Mouse (Mus musculus) liver, embryonic 16.5 days (tissue): Measurements from ENCODE around the gene Ghrh. TPM values are rescaled to one million over a fixed set of nuclear protein-coding genes. Genes with fewer than 3 reads are reported as not detected.
A peak's percentile ranks its signal among the peaks of the same experiment; 100 is the strongest.

ENCODE experiments used
- ATAC-seq: fragments of 200-750 bp; cut with Nextera tagmentation; 2 replicates; pipeline ENCODE4 v1.8.0; 2017; ENCODE audit warnings: low read depth, mild to moderate bottlenecking, moderate number of reproducible peaks, moderate library complexity
- H3K27ac ChIP-seq: fragments of 300-500 bp; sonication (generic); 2 replicates; pipeline ENCODE4 v1.5.1; 2014; ENCODE audit warnings: mild to moderate bottlenecking, low read length
- H3K27me3 ChIP-seq: fragments of 300-500 bp; sonication (generic); 2 replicates; pipeline ENCODE4 v1.6.1; 2014; ENCODE audit warnings: low read depth, low read length, mixed read lengths; ENCODE audit not compliant: control insufficient read depth, insufficient read depth
- H3K36me3 ChIP-seq: fragments of 300-500 bp; sonication (generic); 2 replicates; pipeline ENCODE4 v1.6.1; 2014; ENCODE audit warnings: mild to moderate bottlenecking; ENCODE audit not compliant: control insufficient read depth, insufficient read depth
- H3K4me1 ChIP-seq: fragments of 300-500 bp; sonication (generic); 2 replicates; pipeline ENCODE4 v1.6.1; 2014; ENCODE audit warnings: low read depth, low read length, mixed read lengths; ENCODE audit not compliant: control insufficient read depth
- H3K4me2 ChIP-seq: fragments of 300-500 bp; sonication (generic); 2 replicates; pipeline ENCODE4 v1.6.1; 2014; ENCODE audit warnings: low read depth, low read length, mixed read lengths
- H3K4me3 ChIP-seq: fragments of 300-500 bp; sonication (generic); 2 replicates; pipeline ENCODE4 v1.5.1; 2014; ENCODE audit warnings: low read depth, mild to moderate bottlenecking, low read length
- H3K9ac ChIP-seq: fragments of 300-500 bp; sonication (generic); 2 replicates; pipeline ENCODE4 v1.6.1; 2014; ENCODE audit warnings: low read depth, low read length
- H3K9me3 ChIP-seq: fragments of 300-500 bp; sonication (generic); replicated peaks from 2 replicates; pipeline ENCODE4 v1.6.1; 2016; ENCODE audit warnings: low read length; ENCODE audit not compliant: control insufficient read depth
- WGBS: fragments of 180-500 bp; shearing (Covaris S2); extraction: QIAGEN DNeasy Blood & Tissue Kit; methylation state at CpG from one replicate; pipeline ENCODE4 v1.1.7; 2014; ENCODE audit not compliant: insufficient replicate concordance; 5-methylcytosine and 5-hydroxymethylcytosine counted together
- polyA plus RNA-seq: library from polyadenylated mRNA; unstranded; fragments of >200 nt; fragmentation: Nextera tagmentation; extraction: Ambion mirVana; gene quantifications from 2 replicates; pipeline ENCODE4 v1.2.1, GENCODE M21; 2015

The Ghrh gene
- polyA plus RNA-seq, 1 experiment from 2014 or later, result not detected

GRCm38 (mm10) chr2:157376995-157377394 is 29.7 kb upstream of the Ghrh start:
- Histone ChIP-seq H3K27me3 (no peaks in the 10 kb centered on the region), H3K36me3 (no peaks in the 10 kb centered on the region; the same call in 1 of the 2 replicates), H3K4me3 (no peak overlapping the region), H3K27ac (no peak overlapping the region), H3K4me2 (no peak overlapping the region), H3K4me1 (no peaks in the 10 kb centered on the region), H3K9ac (no peak overlapping the region), H3K9me3 (no peaks in the 10 kb centered on the region)
- WGBS, result 59% methylated on average over 3 of the region's 3 CpGs
- no peak for ATAC-seq

DNA sequence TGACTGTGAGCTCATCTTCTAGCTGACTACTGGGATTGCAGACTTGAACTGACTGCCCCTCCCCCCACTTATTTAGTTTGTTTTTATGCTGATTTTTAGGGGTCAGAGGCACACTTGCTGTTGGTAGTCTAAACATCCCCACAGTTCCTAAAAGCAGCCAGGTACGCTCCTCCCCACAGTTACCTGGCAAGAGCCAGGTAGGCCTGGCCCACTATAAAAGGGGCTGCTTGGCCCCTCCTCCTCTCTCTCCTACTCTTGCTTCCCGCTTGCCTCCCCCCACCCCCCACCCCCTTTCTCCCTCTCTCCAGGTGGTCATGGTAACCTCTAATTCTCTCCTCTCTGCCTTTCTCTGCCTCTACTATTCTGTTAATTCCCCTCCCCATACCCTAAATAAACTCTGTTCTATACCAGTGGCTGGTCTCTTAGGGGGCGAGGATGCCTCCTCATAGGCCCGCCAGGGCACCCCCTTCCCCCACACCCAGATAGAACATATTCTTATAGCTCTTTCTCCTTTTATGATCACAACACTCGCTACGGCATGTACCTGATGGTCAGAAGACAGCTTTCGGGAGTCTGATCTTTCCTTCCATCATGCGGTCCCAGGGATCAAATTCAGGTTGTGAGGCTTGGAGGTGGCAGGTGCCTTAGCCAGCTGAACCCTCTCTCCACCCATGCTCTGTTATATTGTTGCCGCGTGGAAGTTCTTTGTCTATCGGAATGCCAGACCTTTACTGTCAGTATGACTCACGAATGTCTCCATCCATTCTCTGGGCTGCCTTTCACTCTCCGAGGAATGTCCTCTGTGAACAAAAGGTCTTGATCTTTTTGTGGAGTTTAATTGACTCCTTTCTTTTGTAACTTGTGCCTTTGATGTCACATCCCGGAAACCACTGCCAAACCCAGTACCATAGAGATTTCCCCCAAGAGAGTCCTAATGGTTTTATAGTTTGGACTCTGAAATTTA is 28.8 kb upstream of the Ghrh start:
- WGBS, result 72% methylated on average over 14 of the region's 14 CpGs
- Histone ChIP-seq H3K4me2 (no peak overlapping the region), H3K4me1 (no peaks in the 10 kb centered on the region), H3K4me3 (no peak overlapping the region), H3K36me3 (no peaks in the 10 kb centered on the region; the same call in 1 of the 2 replicates), H3K9ac (no peak overlapping the region), H3K27ac (no peak overlapping the region), H3K9me3 (no peaks in the 10 kb centered on the region), H3K27me3 (no peaks in the 10 kb centered on the region)
- ATAC-seq, result no peak

GRCm38 (mm10) chr2:157375051-157375450 is 27.7 kb upstream of the Ghrh start:
- ATAC-seq, result no peak
- Histone ChIP-seq H3K9ac (no peak overlapping the region), H3K36me3 (no peaks in the 10 kb centered on the region; the same call in 1 of the 2 replicates), H3K9me3 (no peaks in the 10 kb centered on the region), H3K27me3 (no peaks in the 10 kb centered on the region), H3K27ac (no peak overlapping the region), H3K4me3 (no peak overlapping the region), H3K4me2 (no peak overlapping the region), H3K4me1 (no peaks in the 10 kb centered on the region)
- WGBS, result 76% methylated on average over 8 of the region's 8 CpGs

- Histone ChIP-seq H3K27ac (no peak overlapping the region), H3K4me3 (no peak overlapping the region), H3K4me1 (peaks cover 3% of the 10 kb centered on the region), H3K9ac (no peak overlapping the region), H3K9me3 (no peaks in the 10 kb centered on the region), H3K27me3 (no peaks in the 10 kb centered on the region), H3K4me2 (no peak overlapping the region), H3K36me3 (no peaks in the 10 kb centered on the region; the same call in 1 of the 2 replicates)
- ATAC-seq, result no peak
- WGBS, result 59% methylated on average over 3 of the region's 3 CpGs
Observed at GRCm38 (mm10) chr2:157373681-157374080, 26.4 kb upstream of the Ghrh start.

DNA sequence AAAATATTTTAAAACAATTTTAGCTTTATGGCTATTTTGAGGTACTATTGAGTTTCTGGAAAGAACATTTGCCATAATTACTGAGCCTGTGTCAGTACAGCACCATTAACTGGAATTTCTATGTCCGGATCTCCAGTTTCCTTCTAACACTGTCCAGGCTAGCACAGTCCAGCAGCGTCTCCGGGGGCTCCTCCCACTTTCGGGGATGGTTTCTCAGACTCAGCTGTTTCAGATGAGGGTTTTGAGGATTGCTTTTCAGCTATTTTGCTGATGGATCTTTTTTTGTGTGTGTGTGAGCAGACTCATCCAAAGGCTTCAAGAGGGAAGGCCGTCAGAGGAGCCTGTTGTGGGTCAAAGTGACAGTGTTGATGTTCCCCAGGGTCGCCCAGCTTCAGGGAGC is 24.4 kb upstream of the Ghrh start:
- Histone ChIP-seq H3K27ac (no peak overlapping the region), H3K27me3 (no peaks in the 10 kb centered on the region), H3K4me3 (no peak overlapping the region), H3K36me3 (no peaks in the 10 kb centered on the region; the same call in 1 of the 2 replicates), H3K9me3 (no peaks in the 10 kb centered on the region), H3K4me1 (peaks cover 13% of the 10 kb centered on the region), H3K9ac (no peak overlapping the region), H3K4me2 (no peak overlapping the region)
- 74% methylated on average over 6 of the region's 6 CpGs for WGBS
- no peak for ATAC-seq

GRCm38 (mm10) chr2:157367991-157368390 is 20.7 kb upstream of the Ghrh start:
- no peaks in the 10 kb centered on the region for H3K27me3 ChIP-seq
- peak overlapping the region; percentile 90 for H3K9ac ChIP-seq
- H3K9me3 ChIP-seq, result no peaks in the 10 kb centered on the region
- peak overlapping the region; percentile 90 for H3K4me3 ChIP-seq
- peak overlapping the region; percentile 70 for H3K4me2 ChIP-seq
- peak; percentile 39 for ATAC-seq
- 2% methylated on average over 13 of the region's 13 CpGs for WGBS
- H3K27ac ChIP-seq, result peak overlapping the region; percentile 97
- no peaks in the 10 kb centered on the region for H3K36me3 ChIP-seq
- H3K4me1 ChIP-seq, result peaks cover 14% of the 10 kb centered on the region

DNA sequence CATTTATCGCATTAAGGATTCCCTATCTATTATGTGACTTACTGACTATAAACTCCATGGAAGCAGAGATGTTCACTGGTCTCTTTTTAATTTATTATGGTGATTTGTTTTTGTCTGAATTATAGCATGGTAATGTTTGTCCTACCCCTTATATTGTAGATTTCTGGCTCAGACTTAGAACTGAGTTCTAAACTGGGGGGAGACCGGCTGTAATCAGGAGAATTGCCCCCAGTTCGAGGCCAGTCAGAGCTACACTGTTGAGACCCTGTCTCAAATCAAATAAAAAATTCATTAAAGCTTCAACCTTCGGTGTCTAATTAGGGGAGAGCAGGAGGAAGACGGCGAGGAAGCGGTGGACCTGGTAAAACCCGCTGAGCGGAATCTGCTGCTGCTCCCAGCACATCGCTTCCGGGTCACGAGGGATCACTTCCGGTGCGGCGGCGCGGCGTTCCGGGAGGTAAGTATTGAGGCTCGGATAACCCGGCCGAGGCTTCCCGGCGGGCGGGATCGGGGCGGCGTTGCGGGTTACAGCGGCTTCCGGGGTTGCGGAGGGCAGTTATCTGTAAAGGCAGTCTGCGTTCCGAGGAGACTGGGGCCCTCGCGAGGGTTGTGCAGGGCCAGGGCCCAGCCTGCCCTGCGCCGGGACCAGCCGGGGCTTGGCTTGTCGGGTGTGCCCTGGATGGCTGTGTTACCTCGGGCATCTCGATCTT is 20.0 kb upstream of the Ghrh start, which contains the start of gene Manbal:
Gene Manbal, plus strand, starts transcription at position 411 of the 710 bp plus-strand sequence.
- peak within 1 kb of the TSS; percentile 70 for H3K4me2 ChIP-seq
- H3K9me3 ChIP-seq, result no peaks in the 10 kb centered on the region
- peaks cover 14% of the 10 kb centered on the region for H3K4me1 ChIP-seq
- peak within 1 kb of the TSS; percentile 90 for H3K9ac ChIP-seq
- 3% methylated on average over 42 of the region's 42 CpGs for WGBS
- H3K27ac ChIP-seq, result peak within 1 kb of the TSS; percentile 97
- ATAC-seq, result peak; percentile 92
- no peaks in the 10 kb centered on the region for H3K27me3 ChIP-seq
- H3K36me3 ChIP-seq, result no peaks in the 10 kb centered on the region
- peak within 1 kb of the TSS; percentile 90 for H3K4me3 ChIP-seq

DNA sequence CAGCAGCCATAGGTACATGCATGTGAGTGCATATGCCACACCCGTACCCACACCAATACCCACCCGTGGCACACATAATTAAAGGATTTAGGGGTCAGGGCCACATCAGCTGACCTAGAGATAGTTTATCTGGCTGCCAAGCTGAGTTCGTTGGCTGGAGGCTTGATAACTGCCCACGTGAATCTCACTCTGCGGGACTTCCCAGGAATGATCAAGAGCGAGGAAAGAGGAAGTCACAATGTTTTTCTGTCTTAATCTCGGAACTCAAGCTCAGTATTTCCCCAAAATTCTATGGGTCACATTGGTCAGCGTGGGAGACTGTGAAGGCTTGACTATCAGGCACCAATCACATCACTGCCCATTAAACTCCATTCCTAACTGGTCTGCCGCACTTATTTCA is 19.5 kb upstream of the Ghrh start:
- Histone ChIP-seq H3K36me3 (no peaks in the 10 kb centered on the region), H3K4me2 (peak overlapping the region; percentile 70), H3K4me1 (peaks cover 14% of the 10 kb centered on the region), H3K27me3 (no peaks in the 10 kb centered on the region), H3K4me3 (peak overlapping the region; percentile 90), H3K27ac (no peak overlapping the region), H3K9ac (peak overlapping the region; percentile 90; the same call in 1 of the 2 replicates), H3K9me3 (no peaks in the 10 kb centered on the region)
- 30% methylated on average over 9 of the region's 9 CpGs for WGBS
- no peak for ATAC-seq
